Mouse (Mus musculus): ENCODE measurements around the gene Trio. TPM values are rescaled to one million over a fixed set of nuclear protein-coding genes. Genes with fewer than 3 reads are reported as not detected.

Gene Trio
- polyA plus RNA-seq, 1 experiment from 2014 or later: 36.4 TPM

- no peak overlapping the region for H3K9ac ChIP-seq (replicated peaks)
- WGBS: 92% methylated on average over 3 of the region's 3 CpGs
These were observed 36.4 kb upstream of the Trio start for GRCm38 (mm10) chr15:28062016-28062415.

GRCm38 (mm10) chr15:28060977-28061376, 35.3 kb upstream of the Trio start:
- 78% methylated on average over 5 of the region's 5 CpGs for WGBS
- Histone ChIP-seq H3K4me2 (no peak overlapping the region), H3K36me3 (no peaks in the 10 kb centered on the region), H3K9me3 (replicated peaks) (no peaks in the 10 kb centered on the region), H3K9ac (replicated peaks) (no peak overlapping the region), H3K27ac (replicated peaks) (no peak overlapping the region), H3K4me1 (no peaks in the 10 kb centered on the region), H3K4me3 (replicated peaks) (no peak overlapping the region), H3K27me3 (replicated peaks) (no peaks in the 10 kb centered on the region)
- no peak for ATAC-seq (ENCODE audit: low FRiP score)

More at GRCm38 (mm10) chr15:28062016-28062415, 36.4 kb upstream of the Trio start:
- Histone ChIP-seq H3K36me3 (no peaks in the 10 kb centered on the region), H3K9me3 (replicated peaks) (no peaks in the 10 kb centered on the region), H3K27ac (replicated peaks) (no peak overlapping the region), H3K27me3 (replicated peaks) (no peaks in the 10 kb centered on the region), H3K4me1 (no peaks in the 10 kb centered on the region), H3K4me3 (replicated peaks) (no peak overlapping the region), H3K4me2 (no peak overlapping the region)
- ATAC-seq (ENCODE audit: low FRiP score): no peak

- H3K4me1 ChIP-seq: no peaks in the 10 kb centered on the region
- no peaks in the 10 kb centered on the region for H3K27me3 ChIP-seq (replicated peaks)
- 30% methylated on average over 6 of the region's 6 CpGs for WGBS
- H3K4me2 ChIP-seq: no peak overlapping the region
- no peaks in the 10 kb centered on the region for H3K9me3 ChIP-seq (replicated peaks)
- ATAC-seq (ENCODE audit: low FRiP score): no peak
- H3K27ac ChIP-seq (replicated peaks): no peak overlapping the region
- no peak overlapping the region for H3K4me3 ChIP-seq (replicated peaks)
- H3K9ac ChIP-seq (replicated peaks): no peak overlapping the region
- H3K36me3 ChIP-seq: no peaks in the 10 kb centered on the region
These were observed 34.8 kb upstream of the Trio start for GRCm38 (mm10) chr15:28060423-28060822.

- Histone ChIP-seq H3K9ac (replicated peaks) (no peak overlapping the region), H3K27ac (replicated peaks) (no peak overlapping the region), H3K36me3 (no peaks in the 10 kb centered on the region), H3K4me2 (no peak overlapping the region), H3K4me1 (no peaks in the 10 kb centered on the region), H3K27me3 (replicated peaks) (no peaks in the 10 kb centered on the region), H3K4me3 (replicated peaks) (no peak overlapping the region), H3K9me3 (replicated peaks) (no peaks in the 10 kb centered on the region)
- WGBS: 73% methylated on average over 5 of the region's 5 CpGs
- no peak for ATAC-seq (ENCODE audit: low FRiP score)
These were observed 31.9 kb upstream of the Trio start for GRCm38 (mm10) chr15:28057545-28057944.

GRCm38 (mm10) chr15:28054731-28055130, 29.1 kb upstream of the Trio start:
- Histone ChIP-seq H3K4me2 (no peak overlapping the region), H3K4me3 (replicated peaks) (no peak overlapping the region), H3K36me3 (no peaks in the 10 kb centered on the region), H3K27me3 (replicated peaks) (no peaks in the 10 kb centered on the region), H3K27ac (replicated peaks) (no peak overlapping the region), H3K9me3 (replicated peaks) (no peaks in the 10 kb centered on the region), H3K4me1 (peaks cover 8% of the 10 kb centered on the region; the same call in 1 of the 2 replicates), H3K9ac (replicated peaks) (no peak overlapping the region)
- no peak for ATAC-seq (ENCODE audit: low FRiP score)
- 97% methylated on average over 1 of the region's 1 CpGs for WGBS

- Histone ChIP-seq H3K9me3 (replicated peaks) (no peaks in the 10 kb centered on the region), H3K4me2 (no peak overlapping the region), H3K27ac (replicated peaks) (no peak overlapping the region), H3K36me3 (no peaks in the 10 kb centered on the region), H3K4me1 (peaks cover 8% of the 10 kb centered on the region; the same call in 1 of the 2 replicates), H3K9ac (replicated peaks) (no peak overlapping the region), H3K4me3 (replicated peaks) (no peak overlapping the region), H3K27me3 (replicated peaks) (no peaks in the 10 kb centered on the region)
- WGBS: 82% methylated on average over 1 of the region's 1 CpGs
- no peak for ATAC-seq (ENCODE audit: low FRiP score)
These were observed 28.5 kb upstream of the Trio start for GRCm38 (mm10) chr15:28054111-28054510.

GRCm38 (mm10) chr15:28053226-28053625, 27.6 kb upstream of the Trio start:
- WGBS: 40% methylated on average over 6 of the region's 6 CpGs
- ATAC-seq (ENCODE audit: low FRiP score): no peak
- no peak overlapping the region for H3K4me3 ChIP-seq (replicated peaks)
- H3K36me3 ChIP-seq: no peaks in the 10 kb centered on the region
- H3K9ac ChIP-seq (replicated peaks): no peak overlapping the region
- peaks cover 8% of the 10 kb centered on the region; the same call in 1 of the 2 replicates for H3K4me1 ChIP-seq
- H3K27me3 ChIP-seq (replicated peaks): no peaks in the 10 kb centered on the region
- no peak overlapping the region for H3K4me2 ChIP-seq
- no peaks in the 10 kb centered on the region for H3K9me3 ChIP-seq (replicated peaks)
- H3K27ac ChIP-seq (replicated peaks): no peak overlapping the region

GRCm38 (mm10) chr15:28051811-28052210, 26.2 kb upstream of the Trio start:
- ATAC-seq (ENCODE audit: low FRiP score): no peak
- Histone ChIP-seq H3K4me3 (replicated peaks) (no peak overlapping the region), H3K9ac (replicated peaks) (no peak overlapping the region), H3K27ac (replicated peaks) (peak overlapping the region; percentile 58), H3K4me2 (peak overlapping the region; percentile 36; the same call in 1 of the 2 replicates), H3K4me1 (peaks cover 8% of the 10 kb centered on the region; the same call in 1 of the 2 replicates), H3K27me3 (replicated peaks) (no peaks in the 10 kb centered on the region), H3K9me3 (replicated peaks) (no peaks in the 10 kb centered on the region), H3K36me3 (no peaks in the 10 kb centered on the region)
- WGBS: 59% methylated on average over 4 of the region's 4 CpGs

- peak overlapping the region; percentile 36 for H3K4me2 ChIP-seq
- WGBS: 11% methylated on average over 18 of the region's 18 CpGs
- no peaks in the 10 kb centered on the region for H3K9me3 ChIP-seq (replicated peaks)
- H3K27ac ChIP-seq (replicated peaks): peak overlapping the region; percentile 58
- H3K36me3 ChIP-seq: no peaks in the 10 kb centered on the region
- H3K4me1 ChIP-seq: peaks cover 8% of the 10 kb centered on the region; the same call in 1 of the 2 replicates
- no peaks in the 10 kb centered on the region for H3K27me3 ChIP-seq (replicated peaks)
- ATAC-seq (ENCODE audit: low FRiP score): peak; percentile 93
- H3K4me3 ChIP-seq (replicated peaks): no peak overlapping the region
- H3K9ac ChIP-seq (replicated peaks): no peak overlapping the region; the same call in 1 of the 2 replicates
These were observed 25.5 kb upstream of the Trio start for GRCm38 (mm10) chr15:28051104-28051625.

GRCm38 (mm10) chr15:28047711-28048110, 22.1 kb upstream of the Trio start:
- WGBS: 88% methylated on average over 3 of the region's 3 CpGs
- Histone ChIP-seq H3K4me1 (peaks cover 8% of the 10 kb centered on the region; the same call in 1 of the 2 replicates), H3K27me3 (replicated peaks) (no peaks in the 10 kb centered on the region), H3K36me3 (no peaks in the 10 kb centered on the region), H3K4me3 (replicated peaks) (no peak overlapping the region), H3K9me3 (replicated peaks) (no peaks in the 10 kb centered on the region), H3K27ac (replicated peaks) (no peak overlapping the region), H3K4me2 (no peak overlapping the region), H3K9ac (replicated peaks) (no peak overlapping the region)
- no peak for ATAC-seq (ENCODE audit: low FRiP score)

- H3K27me3 ChIP-seq (replicated peaks): no peaks in the 10 kb centered on the region
- H3K4me2 ChIP-seq: no peak overlapping the region
- WGBS: 16% methylated on average over 9 of the region's 9 CpGs
- no peaks in the 10 kb centered on the region for H3K9me3 ChIP-seq (replicated peaks)
- no peak overlapping the region for H3K9ac ChIP-seq (replicated peaks)
- no peak overlapping the region for H3K4me3 ChIP-seq (replicated peaks)
- no peak overlapping the region for H3K27ac ChIP-seq (replicated peaks)
- peaks cover 14% of the 10 kb centered on the region for H3K4me1 ChIP-seq
- H3K36me3 ChIP-seq: no peaks in the 10 kb centered on the region
- ATAC-seq (ENCODE audit: low FRiP score): peak; percentile 47; the same call in 1 of the 2 replicates
These were observed 15.7 kb upstream of the Trio start for GRCm38 (mm10) chr15:28041158-28041865.

- 91% methylated on average over 6 of the region's 6 CpGs for WGBS
- Histone ChIP-seq H3K27ac (replicated peaks) (no peak overlapping the region), H3K4me1 (peaks cover 14% of the 10 kb centered on the region), H3K36me3 (no peaks in the 10 kb centered on the region), H3K4me3 (replicated peaks) (no peak overlapping the region), H3K9ac (replicated peaks) (no peak overlapping the region), H3K4me2 (no peak overlapping the region), H3K27me3 (replicated peaks) (no peaks in the 10 kb centered on the region), H3K9me3 (replicated peaks) (no peaks in the 10 kb centered on the region)
- ATAC-seq (ENCODE audit: low FRiP score): no peak
These were observed 12.0 kb upstream of the Trio start for GRCm38 (mm10) chr15:28037651-28038050.

Data from neural tube, embryonic 15.5 days (tissue).